Mouse (Mus musculus) kidney, adult 2 months (tissue): ENCODE data around the gene Rin3.

ENCODE experiments used
- CTCF ChIP-seq: fragments of 200-500 bp; conservative IDR thresholded peaks from 2 replicates; pipeline ENCODE4 v1.5.1; 2011; ENCODE audit warnings: low read depth, mild to moderate bottlenecking, control low read depth, low read length, moderate library complexity, mixed read lengths; ENCODE audit not compliant: insufficient read depth, insufficient read length
- POLR2A ChIP-seq: fragments of 200-500 bp; IDR thresholded peaks from one replicate; pipeline ENCODE4 v1.6.1; 2011; ENCODE audit warnings: low read depth, low read length, control low read depth

DNA sequence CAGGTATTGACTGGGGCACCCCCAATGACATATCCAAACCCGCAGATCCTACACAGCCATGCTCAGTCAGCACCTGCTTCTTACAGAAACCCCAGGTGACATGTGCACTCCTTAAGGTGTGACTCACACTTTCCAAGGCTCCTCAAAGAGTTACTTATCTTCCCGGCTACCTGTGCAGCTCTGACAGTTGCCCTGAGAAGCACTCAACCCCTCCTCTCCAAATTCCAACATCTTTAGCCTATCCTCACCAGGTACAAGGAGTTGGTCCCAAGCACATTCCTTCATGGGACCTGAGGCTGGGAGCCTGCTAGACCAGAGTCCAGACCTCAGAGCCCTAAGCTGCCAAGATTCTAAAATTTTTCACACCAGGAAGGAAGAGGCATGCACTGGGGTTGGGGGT, 20.0 kb upstream of the Rin3 start:
- TF ChIP-seq POLR2A (no peak), CTCF (no peak)
